Mouse (Mus musculus): ENCODE results near the gene Slc22a16. TPM values are rescaled to one million over a fixed set of nuclear protein-coding genes. Genes with fewer than 3 reads are reported as not detected.
"Not testable (repeated sequence)": the region's sequence is repeated elsewhere in the genome, so short reads cannot be mapped to it uniquely, and the experiment has no call there.

Slc22a16 gene
- total and polyA plus RNA-seq, 3 experiments, result not detected

DNA sequence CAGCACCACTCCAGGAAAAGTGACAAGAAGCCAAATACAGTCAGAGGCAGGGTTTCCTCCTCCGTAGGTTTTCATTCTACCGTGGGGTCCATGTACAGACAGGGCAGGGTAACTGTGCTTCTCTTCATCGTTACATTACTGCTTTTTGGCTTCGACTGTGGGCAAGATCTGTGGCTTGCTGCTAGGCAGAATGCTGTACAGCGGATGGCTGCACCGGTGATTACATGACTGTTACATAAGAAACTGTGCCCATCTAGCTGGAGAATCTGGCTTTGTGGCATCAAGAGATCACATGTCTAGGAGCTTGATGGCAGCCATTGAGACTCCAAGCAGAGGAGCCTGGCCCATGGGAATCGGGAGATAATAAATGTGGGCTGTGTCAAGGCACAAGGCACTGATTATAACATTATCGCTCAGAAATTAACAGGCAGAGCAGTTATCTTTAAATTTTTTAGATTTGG is 43.8 kb upstream of the Slc22a16 start:
- TF ChIP-seq GATA1 (IDR thresholded peaks at IDR 0.05; ENCODE audit: borderline replicate concordance, low read length), result no peak
- no peak for TF ChIP-seq TAL1 (conservative IDR thresholded peaks at IDR 0.05; ENCODE audit: low read depth, low read length)
- TF ChIP-seq CTCF (IDR thresholded peaks at IDR 0.05; ENCODE audit: low read depth, low read length), result no peak
- no peak for TF ChIP-seq POLR2AphosphoS5 (IDR thresholded peaks at IDR 0.05; ENCODE audit: insufficient replicate concordance, low read depth, low read length)
- TF ChIP-seq GATA2 (IDR thresholded peaks at IDR 0.05; ENCODE audit: borderline replicate concordance, low read depth, low read length), result no peak
- Histone ChIP-seq H3K27me3 (ENCODE audit: insufficient read depth, low read length) (no peaks in the 10 kb centered on the region; the same call in 1 of the 2 replicates), H3K9me3 (replicated peaks) (peaks cover 2% of the 10 kb centered on the region; the same call in 1 of the 2 replicates), H3K36me3 (replicated peaks) (no peaks in the 10 kb centered on the region), H3K4me3 (ENCODE audit: low read depth, low read length) (no peak overlapping the region), H3K4me1 (ENCODE audit: insufficient read depth, low read depth, low read length) (peaks cover 56% of the 10 kb centered on the region)
- ATAC-seq (ENCODE audit: extremely low read depth, insufficient number of reproducible peaks, low FRiP score, poor library complexity, severe bottlenecking), result no peak
- no peak for DNase-seq (ENCODE audit: low spot score)

GRCm38 (mm10) chr10:40526986-40527385 is 43.1 kb upstream of the Slc22a16 start:
- H3K4me3 ChIP-seq (ENCODE audit: low read depth, low read length), result no peak overlapping the region
- ATAC-seq (ENCODE audit: extremely low read depth, insufficient number of reproducible peaks, low FRiP score, poor library complexity, severe bottlenecking) (no peak), DNase-seq (ENCODE audit: low spot score) (no peak)
- peaks cover 9% of the 10 kb centered on the region for H3K9me3 ChIP-seq (replicated peaks)
- no peaks in the 10 kb centered on the region; the same call in 1 of the 2 replicates for H3K27me3 ChIP-seq (ENCODE audit: insufficient read depth, low read length)
- TF ChIP-seq GATA1 (IDR thresholded peaks at IDR 0.05; ENCODE audit: borderline replicate concordance, low read length), result no peak
- H3K36me3 ChIP-seq (replicated peaks), result no peaks in the 10 kb centered on the region
- peaks cover 56% of the 10 kb centered on the region for H3K4me1 ChIP-seq (ENCODE audit: insufficient read depth, low read depth, low read length)

DNA sequence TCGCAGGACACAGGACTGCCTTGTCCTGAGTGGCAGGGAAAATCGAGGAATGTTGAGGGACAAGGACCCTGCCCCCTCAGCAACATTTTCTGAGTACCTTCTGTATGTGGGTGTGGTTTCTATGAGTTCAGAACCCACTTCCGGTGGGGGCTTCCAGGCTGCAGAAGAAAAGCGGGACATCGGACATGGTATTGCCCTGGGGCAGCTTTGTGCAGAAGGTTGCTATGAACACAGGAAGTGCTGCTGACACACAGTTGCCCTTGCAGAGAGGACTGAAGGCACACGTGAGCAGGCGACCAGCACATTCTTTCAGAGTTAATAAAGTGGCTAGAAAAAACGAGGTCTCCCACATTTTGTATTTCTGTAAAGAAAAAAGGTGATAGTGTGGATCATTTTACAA is 42.6 kb upstream of the Slc22a16 start:
- ATAC-seq (ENCODE audit: extremely low read depth, insufficient number of reproducible peaks, low FRiP score, poor library complexity, severe bottlenecking), result no peak
- DNase-seq (ENCODE audit: low spot score), result no peak

DNA sequence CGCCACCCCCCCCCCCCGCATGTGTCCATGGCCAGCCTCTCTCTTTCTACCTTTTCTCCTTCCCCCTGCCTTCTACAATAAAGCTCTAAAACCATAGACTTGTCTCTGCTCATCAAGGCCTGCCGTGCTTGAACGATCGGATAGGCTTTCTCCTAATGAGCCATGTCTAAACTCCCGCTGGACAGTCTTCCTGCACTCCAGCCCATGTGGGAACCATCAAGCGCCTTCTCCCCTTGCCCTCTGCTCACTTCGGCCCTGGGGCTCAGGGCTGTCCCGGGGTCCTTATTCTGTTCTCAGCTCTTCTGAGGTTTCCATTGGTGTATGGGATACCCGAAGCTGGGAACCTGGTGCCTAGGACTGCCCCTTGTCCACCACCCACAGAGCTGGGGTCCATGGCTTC is 41.5 kb upstream of the Slc22a16 start:
- Histone ChIP-seq H3K9me3 (replicated peaks) (peaks cover 10% of the 10 kb centered on the region), H3K36me3 (replicated peaks) (no peaks in the 10 kb centered on the region), H3K4me3 (ENCODE audit: low read depth, low read length) (peak overlapping the region; percentile 55; the same call in 1 of the 2 replicates), H3K4me1 (ENCODE audit: insufficient read depth, low read depth, low read length) (peaks cover 56% of the 10 kb centered on the region), H3K27me3 (ENCODE audit: insufficient read depth, low read length) (no peaks in the 10 kb centered on the region)
- DNase-seq (ENCODE audit: low spot score) (no peak), ATAC-seq (ENCODE audit: extremely low read depth, insufficient number of reproducible peaks, low FRiP score, poor library complexity, severe bottlenecking) (no peak)
- no peak for TF ChIP-seq GATA2 (IDR thresholded peaks at IDR 0.05; ENCODE audit: borderline replicate concordance, low read depth, low read length)
- no peak for TF ChIP-seq GATA1 (IDR thresholded peaks at IDR 0.05; ENCODE audit: borderline replicate concordance, low read length)
- no peak for TF ChIP-seq CTCF (IDR thresholded peaks at IDR 0.05; ENCODE audit: low read depth, low read length)

More for the DNA sequence above, 42.6 kb upstream of the Slc22a16 start:
- no peaks in the 10 kb centered on the region for H3K27me3 ChIP-seq (ENCODE audit: insufficient read depth, low read length)
- H3K36me3 ChIP-seq (replicated peaks), result no peaks in the 10 kb centered on the region
- peaks cover 56% of the 10 kb centered on the region for H3K4me1 ChIP-seq (ENCODE audit: insufficient read depth, low read depth, low read length)
- H3K4me3 ChIP-seq (ENCODE audit: low read depth, low read length), result no peak overlapping the region; the same call in 1 of the 2 replicates
- TF ChIP-seq POLR2AphosphoS5 (IDR thresholded peaks at IDR 0.05; ENCODE audit: insufficient replicate concordance, low read depth, low read length), result no peak
- no peak for TF ChIP-seq CTCF (IDR thresholded peaks at IDR 0.05; ENCODE audit: low read depth, low read length)
- no peak for TF ChIP-seq GATA1 (IDR thresholded peaks at IDR 0.05; ENCODE audit: borderline replicate concordance, low read length)
- no peak for TF ChIP-seq TAL1 (conservative IDR thresholded peaks at IDR 0.05; ENCODE audit: low read depth, low read length)
- peaks cover 10% of the 10 kb centered on the region for H3K9me3 ChIP-seq (replicated peaks)

- DNase-seq (ENCODE audit: low spot score), result peak; percentile 59
- no peaks in the 10 kb centered on the region for H3K36me3 ChIP-seq (replicated peaks)
- TF ChIP-seq POLR2AphosphoS5 (IDR thresholded peaks at IDR 0.05; ENCODE audit: insufficient replicate concordance, low read depth, low read length) (no peak), TAL1 (conservative IDR thresholded peaks at IDR 0.05; ENCODE audit: low read depth, low read length) (no peak), GATA1 (IDR thresholded peaks at IDR 0.05; ENCODE audit: borderline replicate concordance, low read length) (no peak), GATA2 (IDR thresholded peaks at IDR 0.05; ENCODE audit: borderline replicate concordance, low read depth, low read length) (no peak), CTCF (IDR thresholded peaks at IDR 0.05; ENCODE audit: low read depth, low read length) (peak; percentile 62)
- ATAC-seq (ENCODE audit: extremely low read depth, insufficient number of reproducible peaks, low FRiP score, poor library complexity, severe bottlenecking), result peak; percentile 48
- H3K27me3 ChIP-seq (ENCODE audit: insufficient read depth, low read length), result no peaks in the 10 kb centered on the region
- H3K9me3 ChIP-seq (replicated peaks), result peaks cover 10% of the 10 kb centered on the region
- H3K4me1 ChIP-seq (ENCODE audit: insufficient read depth, low read depth, low read length), result peaks cover 52% of the 10 kb centered on the region
- H3K4me3 ChIP-seq (ENCODE audit: low read depth, low read length), result peak overlapping the region; percentile 6; the same call in 1 of the 2 replicates
These were observed 40.5 kb upstream of the Slc22a16 start for GRCm38 (mm10) chr10:40529617-40530016.

GRCm38 (mm10) chr10:40530661-40531060 is 39.5 kb upstream of the Slc22a16 start:
- Histone ChIP-seq H3K9me3 (replicated peaks) (peaks cover 10% of the 10 kb centered on the region), H3K27me3 (ENCODE audit: insufficient read depth, low read length) (peaks cover 3% of the 10 kb centered on the region; the same call in 1 of the 2 replicates), H3K4me1 (ENCODE audit: insufficient read depth, low read depth, low read length) (peaks cover 47% of the 10 kb centered on the region), H3K4me3 (ENCODE audit: low read depth, low read length) (no peak overlapping the region), H3K36me3 (replicated peaks) (no peaks in the 10 kb centered on the region)
- no peak for DNase-seq (ENCODE audit: low spot score)
- TF ChIP-seq CTCF (IDR thresholded peaks at IDR 0.05; ENCODE audit: low read depth, low read length) (no peak), POLR2AphosphoS5 (IDR thresholded peaks at IDR 0.05; ENCODE audit: insufficient replicate concordance, low read depth, low read length) (no peak), GATA2 (IDR thresholded peaks at IDR 0.05; ENCODE audit: borderline replicate concordance, low read depth, low read length) (no peak), TAL1 (conservative IDR thresholded peaks at IDR 0.05; ENCODE audit: low read depth, low read length) (no peak), GATA1 (IDR thresholded peaks at IDR 0.05; ENCODE audit: borderline replicate concordance, low read length) (no peak)
- no peak for ATAC-seq (ENCODE audit: extremely low read depth, insufficient number of reproducible peaks, low FRiP score, poor library complexity, severe bottlenecking)

- not testable (repeated sequence) for H3K36me3 ChIP-seq (replicated peaks); ATAC-seq (ENCODE audit: extremely low read depth, insufficient number of reproducible peaks, low FRiP score, poor library complexity, severe bottlenecking); H3K4me3 ChIP-seq (ENCODE audit: low read depth, low read length); DNase-seq (ENCODE audit: low spot score)
- Histone ChIP-seq H3K27me3 (ENCODE audit: insufficient read depth, low read length) (peaks cover 15% of the 10 kb centered on the region; the same call in 1 of the 2 replicates), H3K4me1 (ENCODE audit: insufficient read depth, low read depth, low read length) (peaks cover 27% of the 10 kb centered on the region), H3K9me3 (replicated peaks) (peaks cover 10% of the 10 kb centered on the region)
These were observed 37.5 kb upstream of the Slc22a16 start for GRCm38 (mm10) chr10:40532586-40532985.

All from G1E (cell line).